ENCODE assay signal across 24 mouse cellular contexts in the genomic region with DNA sequence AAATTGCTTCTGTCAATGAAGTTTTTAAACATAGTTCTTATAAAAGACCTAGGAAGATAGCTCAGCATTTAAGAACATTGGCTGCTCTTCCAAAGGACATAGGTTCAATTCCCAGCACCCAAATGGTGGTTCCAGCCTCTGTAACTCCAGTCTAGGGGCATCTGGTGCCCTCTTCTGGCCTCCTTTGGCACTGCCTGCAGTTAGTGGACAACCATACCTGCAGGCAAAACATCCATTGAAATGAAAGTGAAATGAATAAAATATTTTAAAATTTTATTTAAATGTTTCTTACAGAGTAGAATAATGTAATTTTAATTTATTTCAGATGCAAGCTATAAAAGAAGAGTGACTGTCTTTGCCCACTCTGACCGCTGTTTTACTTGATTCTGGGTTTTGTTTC. TPM values are rescaled to one million over a fixed set of nuclear protein-coding genes. Genes with fewer than 3 reads are reported as not detected.
DNase-seq lines count a peak whose midpoint lies in the region; ATAC-seq and TF ChIP-seq lines count a peak whose summit lies in the region.
"Had no signal": no experiment of that assay in that cellular context is flagged by ENCODE, and none has a peak within 500 bp of the region (broad histone marks: within the 10 kb centered on the region; RNA-seq: fewer than 3 reads in every experiment).

No protein-coding gene starts in this region.

- 0 out of 2 replicates have a peak, but pooled peaks have one; percentile 19 for TF ChIP-seq CTCF in kidney, adult 2 months (conservative IDR thresholded peaks at IDR 0.05; ENCODE audit: insufficient read depth, insufficient read length, low read depth, low read length)
- TF ChIP-seq CTCF in midbrain, postnatal 0 days (IDR thresholded peaks at IDR 0.05) = peak; percentile 25
- peak; percentile 23; the same call in 1 of the 2 replicates for TF ChIP-seq CTCF in brain, embryonic 14.5 days (IDR thresholded peaks at IDR 0.05; ENCODE audit: borderline replicate concordance, extremely low read depth, insufficient read depth, insufficient read length)

- in situ Hi-C loops in ES-E14 (cut with MboI; ENCODE audit: low sequenced_read_pairs in 2 of 2, unreplicated experiment in 2 of 2) = no loop called here

- TF ChIP-seq POLR2A in kidney, adult 2 months (IDR thresholded peaks at IDR 0.05; ENCODE audit: low read depth, low read length) = no peak
- TF ChIP-seq POLR2A in brain, embryonic 14.5 days (IDR thresholded peaks at IDR 0.05; ENCODE audit: borderline replicate concordance, extremely low read depth, insufficient read depth, insufficient read length, poor library complexity, severe bottlenecking) = no peak

- no peak overlapping the region for H3K4me3 ChIP-seq in kidney, adult 2 months (ENCODE audit: insufficient read depth, low read depth, low read length)
- H3K4me3 ChIP-seq in kidney, embryonic 15.5 days (replicated peaks) = no peak overlapping the region
- H3K4me3 ChIP-seq in midbrain, postnatal 0 days (ENCODE audit: low read depth, low read length) = no peak overlapping the region
- H3K4me3 ChIP-seq in midbrain, embryonic 14.5 days (replicated peaks; ENCODE audit: low read depth, low read length) = no peak overlapping the region
- no peak overlapping the region for H3K4me3 ChIP-seq in ES-E14 (ENCODE audit: insufficient read depth in 1 of 2, low read depth in 1 of 2, low read length in 2 of 2, poor library complexity in 1 of 2, severe bottlenecking in 1 of 2)
- no peak overlapping the region for H3K4me3 ChIP-seq in forebrain, embryonic 13.5 days
- H3K4me3 ChIP-seq: heart, embryonic 15.5 days; limb, embryonic 13.5 days; liver, embryonic 15.5 days; megakaryocyte, embryonic 14.5 days; midbrain, embryonic 15.5 days had no signal

- no peak overlapping the region for H3K9ac ChIP-seq in kidney, embryonic 15.5 days
- H3K9ac ChIP-seq in midbrain, postnatal 0 days (replicated peaks; ENCODE audit: low read length, poor library complexity, severe bottlenecking) = no peak overlapping the region
- no peak overlapping the region for H3K9ac ChIP-seq in midbrain, embryonic 14.5 days (replicated peaks; ENCODE audit: low read length)
- H3K9ac ChIP-seq in ES-E14 (ENCODE audit: insufficient read depth, low read depth, low read length, poor library complexity, severe bottlenecking) = no peak overlapping the region
- H3K9ac ChIP-seq in forebrain, embryonic 13.5 days = no peak overlapping the region
- H3K9ac ChIP-seq: heart, embryonic 15.5 days; limb, embryonic 13.5 days; liver, embryonic 15.5 days; midbrain, embryonic 15.5 days had no signal

- H3K4me2 ChIP-seq in kidney, embryonic 15.5 days = no peak overlapping the region
- no peak overlapping the region for H3K4me2 ChIP-seq in midbrain, postnatal 0 days (ENCODE audit: low read depth, low read length, poor library complexity, severe bottlenecking)
- H3K4me2 ChIP-seq in midbrain, embryonic 14.5 days (ENCODE audit: low read length) = no peak overlapping the region
- H3K4me2 ChIP-seq in forebrain, embryonic 13.5 days = no peak overlapping the region
- H3K4me2 ChIP-seq: heart, embryonic 15.5 days; limb, embryonic 13.5 days; liver, embryonic 15.5 days; midbrain, embryonic 15.5 days had no signal

- H3K27ac ChIP-seq in kidney, adult 2 months (ENCODE audit: insufficient read depth, low read depth, low read length) = no peak overlapping the region
- no peak overlapping the region for H3K27ac ChIP-seq in kidney, embryonic 15.5 days
- no peak overlapping the region for H3K27ac ChIP-seq in midbrain, postnatal 0 days (ENCODE audit: low read depth, low read length)
- no peak overlapping the region for H3K27ac ChIP-seq in midbrain, embryonic 14.5 days (replicated peaks; ENCODE audit: low read depth, low read length)
- no peak overlapping the region for H3K27ac ChIP-seq in ES-E14 (ENCODE audit: insufficient read depth, low read depth, low read length, poor library complexity, severe bottlenecking)
- no peak overlapping the region for H3K27ac ChIP-seq in forebrain, embryonic 13.5 days
- H3K27ac ChIP-seq: heart, embryonic 15.5 days; limb, embryonic 13.5 days; liver, embryonic 15.5 days; midbrain, embryonic 15.5 days had no signal

- peaks cover 3% of the 10 kb centered on the region; the same call in 1 of the 2 replicates for H3K9me3 ChIP-seq in kidney, embryonic 15.5 days (replicated peaks)
- no peaks in the 10 kb centered on the region for H3K9me3 ChIP-seq in midbrain, postnatal 0 days (ENCODE audit: low read length)
- peaks cover 3% of the 10 kb centered on the region; the same call in 1 of the 2 replicates for H3K9me3 ChIP-seq in midbrain, embryonic 14.5 days (ENCODE audit: control insufficient read depth, low read length)
- H3K9me3 ChIP-seq in ES-E14 (ENCODE audit: control insufficient read depth, insufficient read depth, low read depth, low read length) = no peaks in the 10 kb centered on the region
- no peaks in the 10 kb centered on the region for H3K9me3 ChIP-seq in forebrain, embryonic 13.5 days (replicated peaks)
- H3K9me3 ChIP-seq: heart, embryonic 15.5 days; liver, embryonic 15.5 days; midbrain, embryonic 15.5 days had no signal

- H3K36me3 ChIP-seq in kidney, adult 2 months (ENCODE audit: control insufficient read depth, insufficient read depth, low read length) = peaks cover 6% of the 10 kb centered on the region
- H3K36me3 ChIP-seq in kidney, embryonic 15.5 days = peaks cover 23% of the 10 kb centered on the region
- H3K36me3 ChIP-seq in midbrain, postnatal 0 days (ENCODE audit: insufficient read depth, low read length) = no peaks in the 10 kb centered on the region
- H3K36me3 ChIP-seq in midbrain, embryonic 14.5 days (ENCODE audit: control insufficient read depth, insufficient read depth, low read length) = no peaks in the 10 kb centered on the region
- no peaks in the 10 kb centered on the region for H3K36me3 ChIP-seq in ES-E14 (ENCODE audit: control insufficient read depth, insufficient read depth, low read length, poor library complexity, severe bottlenecking)
- peaks cover 13% of the 10 kb centered on the region; the same call in 1 of the 2 replicates for H3K36me3 ChIP-seq in forebrain, embryonic 13.5 days (ENCODE audit: poor library complexity, severe bottlenecking)
- H3K36me3 ChIP-seq: liver, embryonic 15.5 days; midbrain, embryonic 15.5 days had no signal

- H3K4me1 ChIP-seq in kidney, adult 2 months (ENCODE audit: control insufficient read depth, insufficient read depth, low read length) = peaks cover 9% of the 10 kb centered on the region; the same call in 1 of the 2 replicates
- H3K4me1 ChIP-seq in kidney, embryonic 15.5 days = peaks cover 4% of the 10 kb centered on the region
- H3K4me1 ChIP-seq in midbrain, postnatal 0 days (ENCODE audit: insufficient read depth, low read length) = no peaks in the 10 kb centered on the region
- H3K4me1 ChIP-seq in midbrain, embryonic 14.5 days (ENCODE audit: control insufficient read depth, insufficient read depth, low read length) = peaks cover 9% of the 10 kb centered on the region; the same call in 1 of the 2 replicates
- H3K4me1 ChIP-seq in ES-E14 (ENCODE audit: control insufficient read depth in 2 of 2, insufficient read depth in 2 of 2, low read length in 2 of 2, poor library complexity in 1 of 2) = no peaks in the 10 kb centered on the region
- peaks cover 11% of the 10 kb centered on the region; the same call in 1 of the 2 replicates for H3K4me1 ChIP-seq in forebrain, embryonic 13.5 days
- H3K4me1 ChIP-seq: limb, embryonic 13.5 days; liver, embryonic 15.5 days; megakaryocyte, embryonic 14.5 days had no signal

- DNase-seq in kidney, adult 2 months = no peak
- DNase-seq in midbrain, postnatal 0 days (ENCODE audit: low spot score) = no peak
- DNase-seq in midbrain, embryonic 14.5 days = no peak
- DNase-seq in ES-E14 (ENCODE audit: low read depth, low spot score) = peak; percentile 11
- no peak for DNase-seq in brain, embryonic 14.5 days (ENCODE audit: low read depth)
- no peak for DNase-seq in spleen, adult 12 weeks (ENCODE audit: low spot score)
- DNase-seq: adrenal gland, postnatal 25 days; cerebellum, adult 18-20 months; heart, postnatal 4 days; kidney, adult 18-20 months; lung, postnatal 10 days; right cerebral cortex, postnatal 4 days had no signal

- no peak for ATAC-seq in kidney, embryonic 15.5 days (replicated peaks; ENCODE audit: low FRiP score)
- no peak for ATAC-seq in midbrain, postnatal 0 days (ENCODE audit: low FRiP score)
- ATAC-seq in midbrain, embryonic 14.5 days (ENCODE audit: low FRiP score, low TSS enrichment) = no peak
- ATAC-seq in forebrain, embryonic 13.5 days = no peak
- ATAC-seq: hindbrain, embryonic 16.5 days; midbrain, embryonic 15.5 days had no signal

- WGBS in kidney, adult 2 months = 95% methylated on average over 1 of the region's 1 CpGs
- WGBS in kidney, embryonic 15.5 days = 97% methylated on average over 1 of the region's 1 CpGs
- WGBS in midbrain, postnatal 0 days = 100% methylated on average over 1 of the region's 1 CpGs
- 95% methylated on average over 1 of the region's 1 CpGs for WGBS in midbrain, embryonic 14.5 days
- 100% methylated on average over 1 of the region's 1 CpGs for WGBS in forebrain, embryonic 13.5 days

- H3K27me3 ChIP-seq in kidney, adult 2 months (replicated peaks; ENCODE audit: control insufficient read depth, insufficient read depth, low read length) = no peaks in the 10 kb centered on the region
- H3K27me3 ChIP-seq in kidney, embryonic 15.5 days = no peaks in the 10 kb centered on the region
- H3K27me3 ChIP-seq in midbrain, postnatal 0 days (ENCODE audit: insufficient read depth, low read length) = no peaks in the 10 kb centered on the region
- H3K27me3 ChIP-seq in midbrain, embryonic 14.5 days (ENCODE audit: control insufficient read depth, insufficient read depth, low read length) = no peaks in the 10 kb centered on the region
- H3K27me3 ChIP-seq in forebrain, embryonic 13.5 days = no peaks in the 10 kb centered on the region
- H3K27me3 ChIP-seq: heart, embryonic 15.5 days; limb, embryonic 13.5 days; liver, embryonic 15.5 days; megakaryocyte, embryonic 14.5 days; midbrain, embryonic 15.5 days had no signal

TF ChIP-seq in ES-E14, 5 proteins besides CTCF, POLR2A, EP300 and RAD21 (continues in another document):
- TF ChIP-seq MAFK (IDR thresholded peaks at IDR 0.05; ENCODE audit: insufficient read depth, low read depth, low read length) = no peak
- no peak for TF ChIP-seq CHD2 (IDR thresholded peaks at IDR 0.05; ENCODE audit: low read depth, low read length)
- no peak for TF ChIP-seq ZC3H11A (IDR thresholded peaks at IDR 0.05; ENCODE audit: borderline replicate concordance, low read depth, low read length)
- TF ChIP-seq ZNF384 (IDR thresholded peaks at IDR 0.05; ENCODE audit: low read depth, low read length) = no peak

RNA-seq across cellular contexts. Expression of a gene that starts 36.5 kb away (rescaled TPM):
- not detected in 2 replicates for polyA plus RNA-seq in kidney, adult 2 months (2012; rRNA removed)
- 0.13 and 1.2 TPM in 2 replicates for polyA plus RNA-seq in kidney, embryonic 15.5 days (2015; fragmentation: Nextera tagmentation; extraction: Ambion mirVana)
- total RNA-seq in midbrain, postnatal 0 days (2014; rRNA removed) = not detected in 2 replicates
- not detected in 2 replicates for polyA plus RNA-seq in midbrain, postnatal 0 days (2015; fragmentation: Nextera tagmentation; extraction: Ambion mirVana)
- polyA plus RNA-seq in midbrain, embryonic 14.5 days (2014; fragmentation: Nextera tagmentation; extraction: Ambion mirVana) = 0.07 TPM in 1 of 2 replicates, not detected in the other
- total RNA-seq in ES-E14 (2012; rRNA removed) = 234 and 286 TPM in 2 replicates
- 0.04 and 0.31 TPM in 2 replicates for polyA plus RNA-seq in brain, embryonic 14.5 days (2012; rRNA removed)
- polyA plus RNA-seq in forebrain, embryonic 13.5 days (2015; fragmentation: Nextera tagmentation; extraction: Ambion mirVana) = not detected in 2 replicates
- total RNA-seq: adrenal gland, postnatal 25 days; gastrocnemius, adult 8-10 months; heart, adult 8-10 months; heart, postnatal 4 days; left cerebral cortex, postnatal 10 days had no signal
- polyA plus RNA-seq: forebrain, embryonic 11.5 days; heart, embryonic 15.5 days; hindbrain, embryonic 16.5 days; liver, embryonic 15.5 days; midbrain, embryonic 15.5 days had no signal
